Mouse (Mus musculus) lung, postnatal 4 days (tissue): ENCODE data around the gene Isy1.

Experiments
- DNase-seq, 2 experiments: peaks; one replicate each; pipeline ENCODE4 v3.0.0; 2021

The Isy1 gene

GRCm38 (mm10) chr6:87849780-87850154 lies 11.2 kb upstream of the Isy1 start:
- DNase-seq: no peak

DNA sequence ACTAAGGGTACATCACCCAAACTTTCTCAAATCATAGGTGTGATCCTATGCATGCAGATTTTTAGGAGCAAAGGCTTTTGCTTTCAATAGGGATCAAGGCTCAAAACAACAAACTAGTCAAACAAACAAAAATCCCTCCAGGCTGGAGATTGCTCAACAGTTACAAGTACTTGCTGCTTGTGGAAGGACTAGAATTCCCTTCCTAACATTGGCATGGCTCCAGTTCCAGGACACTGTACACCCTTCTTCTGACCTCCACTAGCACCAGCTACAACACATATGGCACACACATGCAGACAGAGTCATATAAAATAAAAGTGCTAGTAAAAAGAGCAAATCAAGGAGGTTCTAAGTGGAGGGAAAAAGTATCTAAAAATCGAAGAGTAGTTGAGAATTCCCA lies 8.2 kb upstream of the Isy1 start:
- no peak for DNase-seq

GRCm38 (mm10) chr6:87845031-87845695 lies 6.6 kb upstream of the Isy1 start:
- no peak for DNase-seq

DNA sequence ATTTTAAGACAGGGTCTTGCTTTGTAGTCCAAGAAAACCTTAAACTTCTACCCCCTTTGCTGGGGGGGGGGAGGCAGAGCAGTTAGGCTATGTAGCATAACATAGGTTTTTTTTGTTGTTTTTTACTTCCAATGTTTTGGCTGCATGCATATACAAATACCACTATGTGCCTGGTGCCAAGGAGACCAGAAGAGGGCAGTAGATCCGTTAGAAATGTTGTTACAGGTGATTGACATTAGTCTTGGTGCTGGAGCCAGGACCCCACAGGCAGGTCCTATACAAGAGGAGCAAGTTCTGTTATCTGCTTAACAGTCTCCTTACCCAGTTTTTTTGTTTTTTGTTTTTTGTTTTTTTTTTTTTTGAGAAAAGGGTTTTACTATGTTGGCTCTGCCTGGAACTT lies 3.7 kb upstream of the Isy1 start:
- no peak for DNase-seq

DNA sequence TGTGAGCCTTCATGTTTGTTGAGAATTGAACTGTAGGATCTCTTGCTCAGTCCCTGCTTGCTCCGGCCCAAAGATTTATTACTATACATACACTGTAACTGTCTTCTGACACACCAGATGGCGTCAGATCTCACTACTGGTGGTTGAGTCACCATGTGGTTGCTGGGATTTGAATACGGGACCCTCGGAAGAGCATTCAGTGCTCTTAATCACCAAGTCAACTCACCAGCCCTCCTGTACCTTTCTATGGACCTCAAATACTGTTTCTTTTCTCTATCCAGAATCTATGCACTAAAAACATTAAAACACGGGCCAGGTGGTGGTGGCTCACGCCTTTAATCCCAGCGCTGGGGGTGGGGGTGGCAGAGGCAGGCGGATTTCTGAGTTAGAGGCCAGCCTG lies 3.0 kb upstream of the Isy1 start:
- DNase-seq: no peak

DNA sequence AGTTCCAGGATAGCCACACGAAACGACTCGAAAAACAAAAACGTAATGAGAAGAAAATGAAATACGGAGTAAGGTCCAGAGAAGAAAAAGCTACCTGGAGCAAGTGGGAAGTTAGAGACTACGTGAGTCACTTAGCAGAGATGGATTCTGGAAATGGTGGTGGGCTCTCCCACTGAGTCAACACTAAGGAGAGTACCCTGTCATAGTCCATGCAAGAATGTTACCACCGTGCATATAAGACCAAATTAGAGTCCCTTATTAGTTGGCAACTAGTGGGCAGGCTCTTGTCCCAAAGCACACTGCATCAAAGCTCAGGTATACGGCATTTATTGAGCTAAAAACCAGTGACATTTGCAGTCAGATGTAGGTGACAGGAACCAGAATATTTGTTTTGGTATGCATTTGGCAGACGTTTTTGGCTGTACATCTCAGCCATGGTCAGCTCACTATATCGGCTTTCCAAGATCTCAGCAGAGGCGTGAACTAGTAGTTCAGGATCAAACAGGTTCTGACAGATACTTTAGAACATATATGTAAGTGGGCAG lies 1.3 kb upstream of the Isy1 start:
- DNase-seq: no peak

DNA sequence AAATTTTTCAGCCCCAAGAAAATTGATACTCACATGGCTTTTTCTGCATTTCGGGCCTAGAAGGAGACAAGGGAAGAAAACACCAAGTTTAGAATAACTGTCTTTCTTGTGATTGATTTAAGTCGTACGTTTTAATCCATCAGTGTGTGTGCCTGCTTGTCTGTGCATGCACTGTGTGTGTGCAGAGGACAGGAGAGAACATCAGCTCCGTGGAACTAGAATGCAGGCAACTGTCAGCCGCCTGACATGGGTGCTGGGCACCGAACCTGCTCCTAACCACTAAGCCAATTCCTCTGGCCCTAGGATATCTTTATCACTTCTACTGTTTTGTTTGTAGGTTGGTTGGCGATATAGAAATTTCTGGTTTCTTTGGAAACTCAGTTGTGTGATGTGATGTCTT lies 2.9 kb downstream of the Isy1 start, which contains the start of gene Gm45140:
Gene Gm45140, minus strand, starts transcription at position 101 of the 400 bp plus-strand sequence.
- DNase-seq: no peak

DNA sequence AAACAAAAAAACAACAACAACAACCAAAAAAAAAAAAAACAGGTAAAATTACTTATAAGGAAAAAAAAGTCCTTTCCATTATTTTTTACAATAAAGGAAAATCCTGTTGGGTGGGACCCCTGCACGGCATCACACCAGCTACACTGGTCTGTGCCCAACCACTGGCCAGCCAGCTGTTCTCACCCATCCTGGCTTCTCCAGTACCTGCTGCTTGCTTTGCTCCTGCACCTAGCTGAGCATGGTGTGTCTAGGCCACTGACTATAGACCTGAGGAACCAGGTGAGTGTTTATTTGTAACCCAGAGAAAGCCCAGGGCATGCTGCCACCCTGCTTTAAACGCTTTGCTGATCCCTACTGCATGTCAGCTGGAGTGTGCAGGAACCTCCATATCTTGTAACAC lies 18.2 kb downstream of the Isy1 start:
- DNase-seq: no peak

- DNase-seq: no peak
These were observed 24.1 kb downstream of the Isy1 start for GRCm38 (mm10) chr6:87814486-87814885.

DNA sequence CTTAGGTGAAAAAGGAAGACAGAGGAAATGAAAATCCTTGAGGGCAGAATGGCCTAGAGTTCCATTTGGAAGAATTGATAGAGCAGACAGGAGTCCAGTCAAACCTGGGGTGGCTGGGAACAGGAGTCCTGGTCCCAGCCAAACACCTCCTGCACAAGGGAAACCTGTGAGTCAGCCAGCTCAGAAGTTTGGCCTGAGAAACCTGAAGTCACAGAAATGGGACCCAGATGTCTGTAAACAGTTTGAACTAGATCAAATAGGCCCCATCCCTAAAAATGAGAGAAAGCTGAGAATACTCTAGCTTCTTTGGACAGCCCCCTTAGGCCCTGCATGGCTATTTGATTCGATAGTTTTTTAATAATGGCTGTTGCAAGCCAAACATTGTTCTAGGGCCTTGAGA lies 25.9 kb downstream of the Isy1 start:
- no peak for DNase-seq

DNA sequence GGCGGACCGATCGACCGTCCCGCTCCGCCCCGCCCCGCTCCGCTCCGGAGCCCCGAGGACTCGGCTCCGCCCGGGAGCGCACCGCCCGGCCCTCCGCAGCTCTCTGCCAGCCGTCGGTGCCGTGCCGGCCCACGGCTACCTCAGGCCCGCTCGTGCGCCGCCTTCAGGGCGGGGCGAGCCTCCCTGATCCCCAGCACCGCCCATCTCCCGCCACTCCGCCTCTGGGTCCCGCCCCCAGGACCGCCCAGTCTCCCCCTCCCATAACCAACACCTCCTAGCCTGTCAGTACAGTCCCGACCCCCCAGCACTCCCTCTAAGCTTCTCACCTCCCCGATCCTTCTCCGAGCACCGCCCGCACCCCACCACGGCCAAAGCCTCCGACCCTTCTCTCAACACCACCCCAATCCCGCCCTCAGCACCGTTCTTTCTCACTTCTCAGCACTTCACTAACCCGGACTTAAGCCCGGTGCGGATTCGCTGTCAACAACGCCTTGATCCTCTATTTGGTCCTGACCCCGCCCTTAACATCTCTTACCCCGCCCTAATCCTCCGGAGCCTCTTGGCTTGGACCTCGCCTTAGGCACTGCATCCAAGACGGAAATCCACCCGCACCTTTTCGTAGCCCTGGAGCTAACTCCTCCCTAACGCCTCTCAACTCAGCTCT lies 26.8 kb downstream of the Isy1 start, which contains the start of gene Rab43:
Gene Rab43, minus strand, starts transcription at position 490 of the 664 bp plus-strand sequence.
- peak; percentile 96 for DNase-seq

- peak; percentile 81 to 84 for DNase-seq
These were observed 27.6 kb downstream of the Isy1 start for GRCm38 (mm10) chr6:87810713-87811669.

GRCm38 (mm10) chr6:87810311-87810710 lies 28.3 kb downstream of the Isy1 start:
- no peak for DNase-seq

DNA sequence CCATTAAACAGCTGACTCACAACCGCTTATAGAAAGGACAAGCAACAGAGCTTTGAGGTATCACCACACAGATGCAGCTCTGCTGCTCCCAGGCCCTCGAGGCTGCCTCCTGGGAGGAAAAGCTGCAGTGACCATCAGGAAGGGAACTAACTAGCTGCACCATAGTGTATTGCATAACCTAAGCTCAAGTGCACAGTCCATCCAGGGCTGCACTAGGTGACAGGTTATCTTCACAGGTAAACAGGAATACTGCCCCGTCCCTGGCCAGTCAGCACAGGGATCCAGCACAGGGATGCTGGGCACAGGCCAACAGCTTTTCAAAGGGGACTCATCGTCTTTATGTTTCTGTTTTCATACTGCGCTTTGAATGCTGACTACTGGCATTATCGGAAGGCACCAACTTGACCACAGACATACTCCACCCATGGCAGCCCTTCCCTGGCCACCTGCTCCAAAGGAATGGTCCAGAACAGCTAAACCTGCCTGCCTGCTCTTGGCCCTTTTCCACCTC lies 28.9 kb downstream of the Isy1 start:
- no peak for DNase-seq

DNA sequence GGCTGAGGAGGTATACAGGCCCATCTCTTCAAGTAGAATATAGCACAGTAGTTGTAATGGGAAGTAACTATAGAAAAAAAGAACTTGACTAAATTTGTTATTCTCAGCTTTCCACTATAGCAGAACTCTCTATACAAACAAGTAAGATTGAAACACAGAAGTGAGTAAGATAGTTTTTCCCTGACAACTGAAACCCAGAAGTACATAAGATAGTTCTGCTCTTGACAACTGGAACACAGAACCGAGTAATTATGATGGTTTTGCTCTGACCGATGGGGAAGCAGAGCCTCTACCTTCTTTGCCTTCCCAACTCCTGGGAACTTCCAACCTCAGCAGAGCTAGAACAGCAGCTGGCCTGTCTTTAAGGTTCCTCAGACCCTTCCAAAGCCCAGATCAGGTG lies 29.5 kb downstream of the Isy1 start:
- no peak for DNase-seq

DNA sequence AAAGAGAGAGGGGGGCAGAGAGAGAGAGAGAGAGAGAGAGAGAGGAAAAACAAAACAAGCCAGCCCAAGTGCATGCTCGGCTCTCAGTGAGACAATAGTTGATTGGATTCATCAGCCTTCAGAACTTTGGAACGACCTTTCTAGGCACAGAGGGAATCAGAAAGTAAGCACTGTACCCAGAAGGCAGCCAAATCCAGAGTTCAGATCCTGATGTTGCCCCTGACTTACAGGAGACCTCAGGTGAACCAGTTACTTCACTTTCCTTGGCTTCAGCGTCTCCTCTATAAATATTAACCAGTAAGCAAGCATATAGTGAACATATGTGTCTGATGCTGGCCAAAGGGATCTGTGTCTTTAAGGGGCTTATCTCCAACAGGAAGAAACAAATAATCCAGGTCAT lies 30.1 kb downstream of the Isy1 start:
- DNase-seq: no peak

DNA sequence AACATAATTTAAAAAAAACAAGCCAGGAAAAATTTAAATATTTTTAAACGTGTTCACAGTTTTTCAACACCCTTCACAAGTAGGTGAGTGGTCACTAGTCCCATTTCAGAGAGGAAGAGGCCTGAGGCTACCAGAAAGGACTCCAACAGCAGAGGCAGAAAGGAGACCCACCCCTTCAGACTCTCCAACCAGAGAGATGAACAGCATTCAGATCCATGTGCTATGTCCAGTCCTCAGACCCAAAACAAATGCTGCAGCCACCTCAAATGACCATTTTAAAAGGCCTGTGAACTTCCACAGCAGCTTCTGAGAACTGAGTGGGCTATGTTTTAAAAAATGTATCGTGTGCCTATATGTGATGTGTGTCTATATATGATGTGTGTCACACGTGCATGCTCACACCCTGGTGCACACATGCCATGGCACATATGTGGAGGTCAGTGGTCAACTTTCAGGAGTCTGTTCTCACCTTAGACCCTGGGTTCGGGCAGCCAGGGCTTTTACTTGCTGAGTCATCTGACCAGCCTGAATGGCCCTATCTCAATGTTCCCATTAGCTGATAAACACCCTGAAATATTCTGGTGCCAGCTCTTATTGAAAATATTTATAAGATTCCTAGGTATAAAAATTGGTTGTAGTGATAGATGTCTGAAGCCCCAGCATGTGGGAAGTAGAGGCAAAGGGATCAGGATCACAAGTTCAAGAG lies 30.7 kb downstream of the Isy1 start:
- DNase-seq: no peak

DNA sequence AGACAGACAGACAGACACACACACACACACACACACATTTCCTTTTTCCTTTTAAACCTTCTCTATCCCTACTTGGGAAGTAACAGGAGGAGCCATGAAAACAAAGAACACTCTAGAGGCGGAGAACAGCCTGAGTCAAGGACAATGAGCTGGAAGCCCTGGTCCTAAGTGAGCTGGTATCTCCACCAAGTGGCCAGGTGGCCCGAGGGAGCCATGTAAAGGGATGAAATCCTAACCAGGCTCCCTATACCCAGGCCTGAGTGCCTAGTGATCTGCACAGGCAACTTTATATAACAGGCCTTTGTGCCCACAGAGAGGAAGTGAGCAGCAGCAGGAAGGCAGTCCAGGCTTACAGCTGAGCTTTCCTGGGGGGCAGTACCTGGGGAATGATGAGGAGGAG lies 31.7 kb downstream of the Isy1 start:
- DNase-seq: no peak

DNA sequence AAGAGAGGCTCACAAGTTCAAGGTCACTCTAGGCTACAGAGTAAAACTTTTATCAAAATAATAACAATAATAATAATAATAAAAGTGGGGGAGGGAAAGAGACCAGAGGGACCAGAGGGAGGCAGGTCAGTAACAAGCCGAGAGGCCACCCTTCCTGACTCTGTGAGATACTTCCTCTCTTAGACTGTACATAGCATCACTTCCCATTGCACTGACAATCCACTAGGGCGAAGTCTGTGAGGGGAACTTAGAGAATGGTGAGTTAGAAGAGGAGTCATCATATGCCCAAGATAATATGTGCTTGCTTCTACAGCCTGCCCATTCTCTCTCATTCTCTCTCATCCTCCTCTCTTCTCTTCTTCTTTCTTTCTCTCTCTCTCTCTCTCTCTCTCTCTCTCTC lies 32.6 kb downstream of the Isy1 start:
- DNase-seq: peak in 1 of 2 experiments; percentile 21

DNA sequence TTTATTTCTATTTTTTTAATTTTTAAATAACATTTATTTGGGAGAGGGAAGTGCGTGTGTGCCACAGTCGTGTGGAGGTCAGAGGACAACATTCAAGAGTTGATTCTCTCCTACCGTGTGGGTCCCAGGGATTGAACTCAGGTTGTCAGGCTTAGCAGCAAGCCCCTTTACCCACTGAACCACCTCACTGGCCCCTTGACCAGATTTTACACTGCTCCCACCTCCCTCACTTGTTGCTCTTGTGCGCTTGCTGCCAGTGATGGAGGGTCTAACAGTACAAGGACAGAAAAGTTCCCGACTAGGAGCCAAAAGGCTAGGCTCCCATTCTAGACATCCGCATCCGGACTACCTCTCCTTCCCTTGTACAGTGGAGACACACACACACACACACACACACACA lies 33.1 kb downstream of the Isy1 start:
- DNase-seq: no peak

GRCm38 (mm10) chr6:87804886-87805285 lies 33.7 kb downstream of the Isy1 start:
- no peak for DNase-seq

- no peak for DNase-seq
These were observed 34.6 kb downstream of the Isy1 start for GRCm38 (mm10) chr6:87804036-87804435.
